Mouse (Mus musculus) retina, postnatal 7 days (tissue): ENCODE measurements at regions not wholly inside any gene's neighbourhood (a gene's known extent, or its start where the extent isn't known, plus 50 kb on each side); places are given as distances from the start of the nearest gene placed in this dataset.

ENCODE experiments used
- DNase-seq: peaks from one replicate; pipeline ENCODE4 v3.0.0-alpha.2; 2012; ENCODE audit warnings: low read depth, low spot score

- DNase-seq, result no peak
These were observed 380.0 kb upstream of the Nfe2l3 start for GRCm38 (mm10) chr6:51052451-51052921.

GRCm38 (mm10) chr6:51057229-51057628 lies 375.2 kb upstream of the Nfe2l3 start:
- DNase-seq, result peak; percentile 28

GRCm38 (mm10) chr6:51059923-51060847 lies 372.3 kb upstream of the Nfe2l3 start:
- no peak for DNase-seq

GRCm38 (mm10) chr6:51060848-51061535 lies 371.5 kb upstream of the Nfe2l3 start:
- no peak for DNase-seq

GRCm38 (mm10) chr6:51065156-51065555 lies 367.3 kb upstream of the Nfe2l3 start:
- no peak for DNase-seq

GRCm38 (mm10) chr6:51067332-51067731 lies 365.1 kb upstream of the Nfe2l3 start:
- no peak for DNase-seq

GRCm38 (mm10) chr6:51069945-51070344 lies 362.5 kb upstream of the Nfe2l3 start:
- no peak for DNase-seq

- no peak for DNase-seq
These were observed 361.2 kb upstream of the Nfe2l3 start for GRCm38 (mm10) chr6:51071243-51071642.

GRCm38 (mm10) chr6:51075026-51075425 lies 357.4 kb upstream of the Nfe2l3 start:
- DNase-seq, result no peak

GRCm38 (mm10) chr6:51076861-51077768 lies 355.4 kb upstream of the Nfe2l3 start:
- no peak for DNase-seq

- DNase-seq, result no peak
These were observed 354.7 kb upstream of the Nfe2l3 start for GRCm38 (mm10) chr6:51077769-51078096.

GRCm38 (mm10) chr6:51078353-51078966 lies 354.0 kb upstream of the Nfe2l3 start:
- no peak for DNase-seq

- no peak for DNase-seq
These were observed 353.5 kb upstream of the Nfe2l3 start for GRCm38 (mm10) chr6:51078967-51079355.

- DNase-seq, result no peak
These were observed 351.4 kb upstream of the Nfe2l3 start for GRCm38 (mm10) chr6:51081056-51081455.

- no peak for DNase-seq
These were observed 347.8 kb upstream of the Nfe2l3 start for GRCm38 (mm10) chr6:51084656-51085055.

- no peak for DNase-seq
These were observed 346.9 kb upstream of the Nfe2l3 start for GRCm38 (mm10) chr6:51085547-51085946.

- no peak for DNase-seq
These were observed 346.1 kb upstream of the Nfe2l3 start for GRCm38 (mm10) chr6:51086347-51086746.

- DNase-seq, result no peak
These were observed 344.7 kb upstream of the Nfe2l3 start for GRCm38 (mm10) chr6:51087806-51088205.

GRCm38 (mm10) chr6:51088641-51089372 lies 343.7 kb upstream of the Nfe2l3 start:
- DNase-seq, result no peak

GRCm38 (mm10) chr6:51093196-51093595 lies 339.3 kb upstream of the Nfe2l3 start:
- no peak for DNase-seq

- no peak for DNase-seq
These were observed 338.2 kb upstream of the Nfe2l3 start for GRCm38 (mm10) chr6:51094304-51094703.
